Mouse (Mus musculus): ENCODE data around the gene Gm47955.
A peak's percentile ranks its signal among the peaks of the same experiment; 100 is the strongest.
"Not testable (repeated sequence)": the region's sequence is repeated elsewhere in the genome, so short reads cannot be mapped to it uniquely, and the experiment has no call there.

Gm47955 gene

DNA sequence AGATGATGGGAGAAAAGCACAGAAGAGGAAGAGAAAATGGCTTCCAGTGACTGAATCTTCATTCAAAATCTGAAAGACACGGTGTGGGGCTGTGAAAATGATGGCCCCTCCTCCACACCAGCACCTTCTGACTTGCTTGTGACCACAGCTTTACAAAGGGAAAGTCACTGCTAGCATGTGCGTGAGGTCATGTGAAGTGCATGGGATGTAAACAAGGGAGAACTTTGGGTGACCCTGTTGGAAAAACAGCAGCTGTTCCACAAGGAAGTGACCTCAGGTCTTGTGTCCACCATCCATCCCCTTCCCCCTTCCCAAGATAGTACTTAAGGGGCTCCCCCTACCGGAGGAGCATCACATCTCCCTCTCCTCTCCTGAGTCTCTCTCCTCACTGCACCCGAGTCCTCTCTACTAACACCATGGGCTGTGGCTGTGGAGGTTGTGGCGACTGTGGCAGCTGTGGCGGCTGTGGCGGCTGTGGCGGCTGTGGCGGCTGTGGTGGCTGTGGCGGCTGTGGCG lies at the start of gene Gm47955:
Gene Gm47955 (plus strand): TSS at position 417 of the 516 bp plus-strand sequence.
- no peak for DNase-seq

DNA sequence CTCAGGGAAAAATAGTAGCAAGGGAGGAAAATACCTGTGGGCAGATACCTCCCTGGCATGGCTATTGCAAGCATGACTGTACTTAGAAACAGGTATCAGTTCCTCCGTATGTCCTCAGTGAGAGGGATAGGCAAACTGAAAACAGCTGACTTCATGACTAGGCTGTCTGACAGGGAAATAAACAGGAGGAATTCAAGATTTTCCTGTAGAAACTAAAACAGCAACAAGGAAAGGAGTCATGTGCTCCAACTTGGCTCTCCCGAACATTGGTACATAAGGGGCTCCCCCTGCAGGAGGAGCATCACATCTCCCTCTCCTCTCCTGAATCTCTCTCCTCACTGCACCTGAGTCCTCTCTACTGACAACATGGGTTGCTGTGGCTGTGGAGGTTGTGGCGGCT lies 47.1 kb upstream of the Gm47955 start, which contains the start of gene A030005L19Rik:
Gene A030005L19Rik (plus strand): TSS at position 301 of the 400 bp plus-strand sequence.
- DNase-seq: no peak

DNA sequence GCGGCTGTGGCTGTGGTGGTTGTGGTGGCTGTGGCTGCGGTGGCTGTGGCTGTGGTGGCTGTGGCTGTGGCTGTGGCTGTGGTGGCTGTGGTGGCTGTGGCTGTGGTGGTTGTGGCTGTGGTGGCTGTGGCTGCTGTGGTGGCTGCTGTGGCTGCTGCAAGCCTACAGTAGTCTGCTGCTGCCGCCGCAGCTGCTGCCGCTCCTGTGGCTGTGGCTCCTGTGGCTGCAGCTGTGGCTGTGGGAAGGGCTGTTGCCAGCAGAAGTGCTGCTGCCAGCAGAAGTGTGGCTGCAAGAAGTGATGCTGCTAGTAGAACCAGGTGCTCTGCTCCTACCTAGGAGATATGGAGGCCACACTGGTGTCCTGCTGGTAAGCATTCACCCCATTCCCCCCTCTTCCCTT lies 46.7 kb upstream of the Gm47955 start:
- DNase-seq: not testable (repeated sequence)

DNA sequence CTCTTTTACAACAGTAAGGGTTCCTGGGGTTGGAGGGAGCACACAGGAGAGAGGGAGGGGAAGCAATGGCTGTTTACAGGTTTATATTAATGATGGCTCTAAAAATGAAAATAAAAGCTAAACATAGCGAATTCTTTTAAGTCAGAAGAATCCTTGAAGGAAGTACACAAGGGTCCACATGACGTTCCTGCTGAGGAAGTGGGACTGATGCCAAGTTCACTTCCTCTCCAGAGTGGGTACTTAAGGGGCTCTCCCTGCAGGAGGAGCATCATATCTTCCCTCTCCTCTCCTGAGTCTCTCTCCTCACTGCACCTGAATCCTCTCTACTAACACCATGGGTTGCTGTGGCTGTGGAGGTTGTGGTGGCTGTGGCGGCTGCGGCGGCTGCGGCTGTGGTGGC lies 35.4 kb upstream of the Gm47955 start, which contains the start of gene A030014E15Rik:
Gene A030014E15Rik (plus strand): TSS at position 268 of the 400 bp plus-strand sequence.
- DNase-seq: no peak

DNA sequence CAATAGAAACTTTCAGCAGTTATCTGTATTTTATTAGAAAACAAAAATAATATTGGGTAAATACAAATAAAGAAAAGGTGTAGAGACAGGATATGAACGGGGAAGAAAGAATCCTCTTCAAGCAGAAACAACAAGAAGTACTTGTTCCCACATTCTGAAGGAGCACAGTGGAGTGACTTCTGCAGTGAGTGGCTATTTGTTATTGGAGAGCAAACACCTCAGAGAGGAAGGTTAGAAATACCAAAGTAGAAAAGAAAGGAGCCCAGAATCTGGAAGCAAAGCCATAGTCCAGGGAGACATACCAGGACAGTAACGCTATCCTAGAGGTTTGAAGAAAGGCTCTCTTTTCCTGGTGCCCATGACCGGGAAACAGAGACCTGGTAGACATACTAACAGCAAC lies 29.5 kb upstream of the Gm47955 start:
- DNase-seq: not testable (repeated sequence)

DNA sequence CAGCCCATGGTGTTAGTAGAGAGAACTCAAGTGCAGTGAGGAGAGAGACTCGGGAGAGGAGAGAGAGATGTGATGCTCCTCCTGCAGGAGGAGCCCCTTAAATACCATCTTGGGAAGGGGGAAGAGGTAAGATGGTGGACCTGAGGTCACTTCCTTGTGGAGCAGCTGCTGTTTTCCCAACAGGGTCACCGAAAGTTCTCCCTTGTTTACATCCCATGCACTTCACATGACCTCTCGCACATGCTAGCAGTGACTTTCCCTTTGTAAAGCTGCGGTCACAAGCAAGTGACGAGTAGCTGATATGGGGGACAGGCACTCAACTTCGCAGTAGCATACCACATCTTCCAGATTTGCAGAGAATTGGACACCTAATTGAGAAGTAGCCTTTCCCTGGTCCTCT lies 28.8 kb upstream of the Gm47955 start, which contains the start of gene Gm6217:
Gene Gm6217 (minus strand): TSS at position 74 of the 400 bp plus-strand sequence.
- not testable (repeated sequence) for DNase-seq

DNA sequence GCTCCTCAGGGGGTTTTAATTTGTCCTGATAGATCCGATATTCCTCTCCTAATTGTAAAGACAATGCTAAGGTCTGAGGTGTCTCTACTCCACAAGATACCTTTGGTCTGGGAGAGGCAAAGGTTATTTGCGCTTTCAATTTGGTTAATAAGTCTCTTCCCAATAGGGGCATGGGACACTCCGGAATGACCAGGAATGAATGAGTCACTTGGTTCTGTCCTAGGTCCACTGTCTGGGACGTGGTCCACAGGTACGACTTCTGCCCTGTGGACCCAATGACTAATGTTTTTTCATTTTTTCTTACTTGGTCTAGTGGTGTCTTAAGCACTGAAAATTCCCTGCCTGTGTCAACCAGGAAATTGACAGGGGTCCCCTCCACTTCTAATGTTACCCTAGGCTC lies 21.4 kb upstream of the Gm47955 start:
- no peak for DNase-seq

DNA sequence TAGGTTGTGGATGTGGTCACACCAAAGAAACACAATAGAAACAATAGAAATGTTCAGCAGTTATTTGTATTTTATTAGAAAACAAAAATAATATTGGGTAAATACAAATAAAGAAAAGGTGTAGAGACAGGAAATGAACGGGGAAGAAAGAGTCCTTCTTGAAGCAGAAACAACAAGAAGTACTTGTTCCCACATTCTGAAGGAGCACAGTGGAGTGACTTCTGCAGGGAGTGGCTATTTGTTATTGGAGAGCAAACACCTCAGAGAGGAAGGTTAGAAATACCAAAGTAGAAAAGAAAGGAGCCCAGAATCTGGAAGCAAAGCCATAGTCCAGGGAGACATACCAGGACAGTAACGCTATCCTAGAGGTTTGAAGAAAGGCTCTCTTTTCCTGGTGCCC lies 17.6 kb upstream of the Gm47955 start:
- DNase-seq: not testable (repeated sequence)

DNA sequence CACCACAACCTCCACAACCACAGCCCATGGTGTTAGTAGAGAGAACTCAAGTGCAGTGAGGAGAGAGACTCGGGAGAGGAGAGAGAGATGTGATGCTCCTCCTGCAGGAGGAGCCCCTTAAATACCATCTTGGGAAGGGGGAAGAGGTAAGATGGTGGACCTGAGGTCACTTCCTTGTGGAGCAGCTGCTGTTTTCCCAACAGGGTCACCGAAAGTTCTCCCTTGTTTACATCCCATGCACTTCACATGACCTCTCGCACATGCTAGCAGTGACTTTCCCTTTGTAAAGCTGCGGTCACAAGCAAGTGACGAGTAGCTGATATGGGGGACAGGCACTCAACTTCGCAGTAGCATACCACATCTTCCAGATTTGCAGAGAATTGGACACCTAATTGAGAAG lies 16.8 kb upstream of the Gm47955 start, which contains the start of gene A030003K21Rik:
Gene A030003K21Rik (minus strand): TSS at position 94 of the 400 bp plus-strand sequence.
- DNase-seq: not testable (repeated sequence)

DNA sequence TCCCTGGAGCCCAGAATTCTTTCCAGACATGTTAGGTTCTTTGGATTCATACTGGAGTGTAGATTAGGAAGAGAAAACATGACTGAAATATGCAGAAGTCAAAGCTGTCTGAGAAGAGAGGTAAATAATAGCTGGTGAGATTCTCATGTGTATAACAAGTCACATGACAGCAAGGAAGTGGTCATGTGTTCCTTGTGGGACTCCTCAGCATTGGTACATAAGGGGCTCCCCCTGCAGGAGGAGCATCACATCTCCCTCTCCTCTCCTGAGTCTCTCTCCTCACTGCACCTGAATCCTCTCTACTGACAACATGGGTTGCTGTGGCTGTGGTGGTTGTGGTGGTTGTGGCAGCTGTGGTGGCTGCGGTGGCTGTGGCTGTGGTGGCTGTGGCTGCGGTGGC lies 14.1 kb upstream of the Gm47955 start:
- DNase-seq: not testable (repeated sequence)

DNA sequence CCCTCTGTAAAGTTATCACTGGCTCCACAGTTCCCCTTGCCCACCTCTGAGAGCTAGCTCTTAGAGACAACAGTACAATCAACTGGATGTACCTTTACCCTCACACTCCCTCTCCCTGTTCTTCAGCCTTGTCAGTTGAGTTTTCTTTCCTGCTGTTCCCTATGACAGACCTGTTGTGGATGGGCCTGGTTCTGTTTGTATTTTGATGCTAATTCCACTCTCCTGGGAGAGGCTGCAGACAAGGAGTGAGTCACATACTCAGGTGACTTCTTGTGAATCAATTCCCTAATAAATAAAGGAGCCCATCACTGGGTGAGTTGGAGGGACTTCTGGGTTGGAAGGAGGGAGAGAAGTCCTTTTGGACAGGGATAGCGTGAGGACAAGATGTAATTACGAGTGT lies 11.5 kb upstream of the Gm47955 start:
- DNase-seq: no peak

DNA sequence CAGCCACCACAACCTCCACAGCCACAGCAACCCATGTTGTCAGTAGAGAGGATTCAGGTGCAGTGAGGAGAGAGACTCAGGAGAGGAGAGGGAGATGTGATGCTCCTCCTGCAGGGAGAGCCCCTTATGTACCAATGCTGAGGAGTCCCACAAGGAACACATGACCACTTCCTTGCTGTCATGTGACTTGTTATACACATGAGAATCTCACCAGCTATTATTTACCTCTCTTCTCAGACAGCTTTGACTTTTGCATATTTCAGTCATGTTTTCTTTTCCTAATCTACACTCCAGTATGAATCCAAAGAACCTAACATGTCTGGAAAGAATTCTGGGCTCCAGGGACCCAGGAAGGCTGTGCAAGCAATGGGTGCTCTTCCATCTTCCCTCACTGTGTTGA lies 4.2 kb upstream of the Gm47955 start, which contains the start of gene Gm7544:
Gene Gm7544 (minus strand): TSS at position 101 of the 400 bp plus-strand sequence.
- DNase-seq: not testable (repeated sequence)

DNA sequence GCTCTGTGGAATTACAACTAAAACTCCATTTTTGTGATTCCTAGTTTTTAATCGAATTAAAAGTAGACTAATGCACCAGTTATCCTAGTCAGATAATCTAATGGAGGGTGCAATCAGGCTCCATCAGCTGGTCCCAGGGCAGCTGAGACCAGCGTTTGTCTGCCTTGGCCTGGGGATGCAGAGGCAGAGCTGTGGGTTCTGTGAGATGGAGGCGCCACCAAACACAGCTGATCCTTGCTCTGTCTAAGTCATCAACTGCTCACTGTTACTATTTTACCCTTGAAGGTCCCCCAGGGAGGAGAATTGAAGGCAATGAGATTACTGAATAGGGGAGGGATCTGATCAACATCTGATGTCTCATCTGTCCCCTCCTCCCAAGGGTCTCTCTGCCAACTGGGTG lies 6.3 kb downstream of the Gm47955 start:
- no peak for DNase-seq

DNA sequence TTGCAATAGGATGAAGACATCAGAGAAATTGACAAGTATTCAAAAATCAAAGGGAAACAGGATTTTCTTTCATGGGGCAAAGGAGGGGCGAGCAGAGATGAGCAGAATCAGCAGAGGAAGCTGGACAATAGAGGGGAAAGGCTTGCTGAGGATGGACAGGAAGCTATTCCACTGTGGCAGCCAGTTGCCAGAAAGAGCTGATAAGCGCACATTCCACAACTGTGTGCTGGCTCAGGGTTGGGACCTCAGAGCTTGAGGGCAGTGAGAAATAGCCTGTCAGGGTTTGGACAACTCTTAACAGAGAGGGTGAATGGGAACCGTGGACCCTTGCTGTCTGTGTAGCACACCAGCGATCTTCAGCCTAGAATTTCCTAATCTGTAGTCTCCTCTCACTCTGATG lies 12.0 kb downstream of the Gm47955 start:
- no peak for DNase-seq

DNA sequence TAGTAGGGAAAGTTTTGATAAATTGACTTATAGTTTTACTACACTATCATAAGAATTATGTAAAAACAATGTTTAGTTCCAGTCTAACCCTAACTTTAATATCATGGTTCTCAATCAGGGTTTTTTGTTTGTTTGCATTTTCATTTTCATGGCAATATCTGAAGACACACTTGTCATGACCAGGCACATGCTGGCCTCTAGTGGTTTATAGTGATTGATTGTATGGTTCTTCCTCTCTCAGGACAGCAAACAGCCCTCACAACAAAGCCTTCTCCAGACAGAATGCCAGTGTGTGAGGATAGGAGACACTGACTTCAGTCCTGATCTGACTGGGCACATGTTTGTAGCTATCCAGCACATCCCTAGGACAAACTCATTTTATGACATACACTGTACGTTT lies 13.2 kb downstream of the Gm47955 start:
- no peak for DNase-seq

DNA sequence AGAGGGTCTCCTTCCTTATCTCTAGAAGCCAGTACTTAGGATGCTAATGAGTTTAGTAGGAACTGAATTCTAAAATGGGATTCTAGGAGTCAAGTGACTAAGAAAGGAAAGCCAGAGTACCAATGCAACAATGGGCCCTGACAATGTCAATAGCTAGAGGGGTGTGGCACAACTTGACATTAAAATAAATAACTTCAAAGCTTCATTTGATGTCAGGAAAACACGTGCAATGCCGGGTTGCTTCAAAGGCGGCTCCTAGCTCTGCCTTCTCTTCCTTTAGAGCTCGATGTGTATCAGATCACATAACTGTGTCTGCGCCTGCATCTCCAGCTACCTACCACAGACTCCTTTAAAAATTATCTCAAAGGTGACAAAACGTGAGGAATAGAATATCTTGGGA lies 13.8 kb downstream of the Gm47955 start:
- DNase-seq: no peak

DNA sequence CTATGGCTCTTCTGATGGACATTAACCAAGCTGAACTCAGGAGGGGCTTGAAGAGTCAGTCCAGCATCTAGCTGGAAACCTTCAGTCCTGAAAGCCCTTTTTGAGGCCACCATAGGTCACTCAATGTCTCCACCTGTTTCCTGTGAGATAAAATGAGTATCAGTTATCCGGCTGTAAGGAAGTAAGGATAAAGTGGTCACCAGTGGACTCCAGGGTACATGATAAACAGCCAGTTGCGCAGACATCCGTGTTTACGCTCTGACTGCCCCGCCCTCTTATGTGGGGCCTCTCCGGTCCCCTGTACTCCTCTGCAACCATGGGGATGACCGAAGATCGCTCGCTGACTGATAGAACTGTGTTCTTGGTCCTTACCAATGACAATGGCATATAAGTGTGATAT lies 14.3 kb downstream of the Gm47955 start:
- no peak for DNase-seq

DNA sequence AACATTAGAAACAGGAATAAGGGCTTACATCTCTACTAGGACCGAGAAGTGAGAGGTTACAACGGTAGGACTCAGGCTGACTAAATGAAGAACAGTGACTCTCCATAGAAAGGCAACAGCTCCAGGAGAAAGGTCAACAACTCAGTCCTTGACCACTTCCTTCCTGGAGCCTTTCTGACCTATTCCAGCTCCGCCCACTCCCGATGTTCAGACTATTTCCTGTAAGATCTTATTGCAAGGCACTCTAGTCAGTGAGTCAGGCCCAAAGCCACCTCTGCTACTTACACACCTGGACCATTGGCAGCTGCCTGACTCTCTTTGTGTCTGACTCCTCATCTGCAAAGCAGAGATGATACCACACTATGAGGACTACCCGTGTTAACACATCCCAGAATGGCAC lies 15.7 kb downstream of the Gm47955 start:
- DNase-seq: no peak

DNA sequence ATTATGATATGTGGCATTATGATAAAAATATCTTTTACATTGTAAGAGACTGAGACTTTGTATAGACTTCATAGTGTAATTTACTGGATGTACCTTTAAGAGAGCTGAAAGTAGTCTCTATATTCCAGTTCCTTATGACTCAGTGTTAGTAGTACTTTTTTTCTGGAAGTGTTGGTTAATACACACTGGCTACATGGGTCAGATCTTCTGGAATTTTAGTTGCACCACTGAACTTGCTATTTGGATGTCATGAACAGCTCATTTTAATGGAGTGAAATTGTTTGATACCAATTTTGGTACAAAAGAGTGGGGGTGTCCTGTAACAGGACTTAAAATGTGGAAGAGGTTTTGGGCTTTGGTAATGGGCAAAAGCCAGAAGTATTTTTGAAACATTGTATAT lies 17.8 kb downstream of the Gm47955 start:
- DNase-seq: no peak

DNA sequence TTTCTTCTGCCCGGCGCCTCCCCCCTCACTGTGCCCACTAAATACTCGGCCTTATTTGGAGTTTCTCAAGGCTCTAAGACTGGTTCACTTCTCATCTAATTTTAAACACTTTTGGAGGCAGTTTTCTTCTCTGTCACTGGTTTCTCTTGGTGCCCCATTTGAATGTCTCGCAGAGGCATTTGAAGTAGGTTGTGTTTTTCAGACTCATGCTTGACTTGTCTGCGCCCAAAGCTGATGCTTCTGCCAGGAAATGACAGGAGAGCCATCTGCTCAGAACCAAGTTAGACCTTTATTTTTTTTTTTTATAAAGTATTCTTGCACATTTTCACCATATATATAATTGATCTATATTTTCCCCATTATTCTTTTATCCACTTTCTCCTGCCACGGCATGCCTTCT lies 26.7 kb downstream of the Gm47955 start:
- no peak for DNase-seq

DNA sequence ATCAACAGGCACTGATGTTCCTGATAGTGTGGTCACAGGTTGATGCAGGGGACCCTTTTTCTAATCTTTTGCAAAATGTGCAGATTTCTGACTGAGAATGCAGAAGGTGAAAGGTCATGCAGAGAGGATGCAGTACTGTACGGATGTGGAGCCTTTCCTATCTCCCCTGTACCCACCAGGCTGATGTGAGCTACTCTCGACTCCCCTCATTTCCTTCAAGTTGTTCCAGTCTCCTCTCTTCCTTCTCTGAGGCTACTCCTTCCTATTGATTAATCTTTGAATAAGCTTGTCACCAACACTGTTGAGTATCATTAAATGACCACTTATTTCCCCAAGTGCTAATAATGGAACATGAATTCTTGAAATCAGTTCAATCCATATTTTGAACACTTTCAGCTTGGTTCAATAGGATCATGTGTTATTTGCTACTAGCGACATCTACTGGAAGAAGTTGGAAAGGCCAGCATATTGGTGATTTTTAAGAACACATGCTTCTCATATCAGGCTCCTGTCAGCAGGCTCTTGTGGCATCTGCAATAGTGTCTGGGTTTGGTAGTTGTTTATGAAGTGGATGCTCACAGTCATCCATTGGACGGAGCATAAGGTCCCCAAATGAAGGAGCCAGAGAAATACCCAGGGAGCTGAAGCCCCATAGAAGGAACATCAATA lies 27.6 kb downstream of the Gm47955 start:
- peak in 1 of 2 experiments; percentile 55 for DNase-seq

DNA sequence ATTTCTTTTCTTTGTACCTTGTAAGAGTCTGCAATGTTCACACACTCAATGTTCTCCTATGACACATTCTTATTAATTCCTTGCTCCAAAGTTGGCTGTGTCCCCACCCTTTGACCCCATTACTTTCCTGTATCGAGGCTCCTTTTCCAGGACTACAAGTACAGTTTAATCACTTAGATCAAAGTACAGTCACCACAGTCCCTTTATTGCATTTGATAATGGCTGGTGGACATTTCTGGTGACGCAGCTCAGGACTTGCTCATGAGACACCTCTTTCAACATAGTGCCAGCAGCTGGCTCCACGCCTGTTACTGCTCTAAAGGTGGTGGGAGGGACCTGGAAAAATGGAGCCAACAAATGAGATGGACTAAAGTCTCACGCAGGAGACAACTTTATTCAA lies 31.0 kb downstream of the Gm47955 start:
- DNase-seq: no peak

DNA sequence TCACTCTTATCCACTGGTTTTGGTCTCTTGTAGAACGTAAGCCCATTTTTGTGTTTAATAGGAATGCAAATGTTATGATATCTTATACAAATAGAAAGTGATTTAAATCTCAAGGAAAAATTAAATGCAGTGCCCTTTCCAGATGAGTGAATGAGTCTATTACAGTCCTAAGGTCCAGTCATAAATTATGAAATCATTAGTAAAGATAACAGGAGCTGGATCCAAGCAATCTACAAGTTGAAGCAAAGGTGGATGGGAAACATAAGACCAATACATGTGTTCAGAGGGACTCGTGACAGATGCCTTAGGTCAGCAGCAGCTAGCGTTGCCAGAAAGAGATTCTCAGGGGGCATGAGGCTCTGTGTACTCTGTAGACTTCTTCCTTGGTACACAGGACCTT lies 31.5 kb downstream of the Gm47955 start:
- no peak for DNase-seq

DNA sequence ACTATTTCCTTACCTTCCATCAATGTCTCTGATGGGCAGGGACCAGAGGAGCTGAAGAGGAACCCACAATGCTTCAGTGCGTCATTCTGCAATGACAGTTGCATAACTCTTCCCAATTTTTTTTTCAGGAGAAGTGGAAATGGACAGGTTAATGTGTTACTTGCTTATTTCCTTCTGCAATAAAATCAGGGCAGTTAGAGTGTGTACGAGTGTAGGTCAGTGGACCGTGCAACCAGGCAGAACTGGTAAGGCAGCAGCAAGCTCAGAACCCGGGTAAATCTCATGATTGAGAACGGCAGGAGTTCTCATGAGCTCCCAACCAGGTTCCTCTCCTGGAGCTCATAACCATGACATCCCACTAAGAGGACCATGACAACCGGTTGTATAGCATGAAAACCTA lies 32.0 kb downstream of the Gm47955 start:
- no peak for DNase-seq

DNA sequence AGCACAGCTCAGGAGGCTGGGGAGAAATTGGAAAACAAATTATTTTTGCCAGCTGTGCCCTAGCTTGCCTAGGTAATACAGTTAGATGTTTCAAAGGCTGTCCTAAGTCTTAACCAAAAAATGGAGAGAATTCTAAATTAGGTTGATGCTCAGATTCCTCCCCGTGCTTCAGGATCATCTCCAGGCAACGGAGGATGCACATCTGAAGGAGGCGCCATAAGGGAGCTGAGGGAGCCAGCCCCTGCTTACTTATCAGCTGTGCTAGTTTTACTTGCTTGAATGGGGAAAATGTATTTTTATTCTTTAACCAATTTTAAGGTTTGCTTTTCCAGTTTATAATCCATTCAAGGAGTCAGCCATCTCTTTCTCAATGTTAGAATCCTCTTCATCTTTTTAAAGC lies 33.9 kb downstream of the Gm47955 start:
- no peak for DNase-seq

Data from cerebellum, postnatal 25 days (tissue).